Mouse (Mus musculus): ENCODE measurements around the gene Nod1.

Nod1 gene

GRCm38 (mm10) chr6:54941149-54941548, 31.3 kb downstream of the Nod1 start:
- DNase-seq (ENCODE audit: extremely low spot score, low spot score) = no peak

GRCm38 (mm10) chr6:54940126-54940525, 32.3 kb downstream of the Nod1 start:
- DNase-seq (ENCODE audit: extremely low spot score, low spot score) = no peak

- DNase-seq (ENCODE audit: extremely low spot score, low spot score) = no peak
These were observed 32.8 kb downstream of the Nod1 start for GRCm38 (mm10) chr6:54939631-54940030.

- no peak for DNase-seq (ENCODE audit: extremely low spot score, low spot score)
These were observed 35.9 kb downstream of the Nod1 start for GRCm38 (mm10) chr6:54936496-54936895.

- no peak for DNase-seq (ENCODE audit: extremely low spot score, low spot score)
These were observed 37.5 kb downstream of the Nod1 start for GRCm38 (mm10) chr6:54934930-54935329.

- no peak for DNase-seq (ENCODE audit: extremely low spot score, low spot score)
These were observed 38.1 kb downstream of the Nod1 start for GRCm38 (mm10) chr6:54934313-54934712.

- no peak for DNase-seq (ENCODE audit: extremely low spot score, low spot score)
These were observed 38.5 kb downstream of the Nod1 start for GRCm38 (mm10) chr6:54933866-54934265.

- DNase-seq (ENCODE audit: extremely low spot score, low spot score) = no peak
These were observed 39.2 kb downstream of the Nod1 start for GRCm38 (mm10) chr6:54933216-54933615.

- DNase-seq (ENCODE audit: extremely low spot score, low spot score) = no peak
These were observed 39.9 kb downstream of the Nod1 start for GRCm38 (mm10) chr6:54932526-54932925.

GRCm38 (mm10) chr6:54931641-54932040, 40.8 kb downstream of the Nod1 start:
- no peak for DNase-seq (ENCODE audit: extremely low spot score, low spot score)

GRCm38 (mm10) chr6:54927946-54928345, 44.5 kb downstream of the Nod1 start:
- DNase-seq (ENCODE audit: extremely low spot score, low spot score) = no peak

GRCm38 (mm10) chr6:54926899-54927298, 45.5 kb downstream of the Nod1 start:
- no peak for DNase-seq (ENCODE audit: extremely low spot score, low spot score)

GRCm38 (mm10) chr6:54925736-54926440, 46.5 kb downstream of the Nod1 start:
- no peak for DNase-seq (ENCODE audit: extremely low spot score, low spot score)

- DNase-seq (ENCODE audit: extremely low spot score, low spot score) = no peak
These were observed 47.9 kb downstream of the Nod1 start for GRCm38 (mm10) chr6:54924538-54924937.

- DNase-seq (ENCODE audit: extremely low spot score, low spot score) = no peak
These were observed 53.9 kb downstream of the Nod1 start for GRCm38 (mm10) chr6:54918521-54918920.

GRCm38 (mm10) chr6:54917523-54917922, 54.9 kb downstream of the Nod1 start:
- DNase-seq (ENCODE audit: extremely low spot score, low spot score) = peak; percentile 35

- no peak for DNase-seq (ENCODE audit: extremely low spot score, low spot score)
These were observed 55.5 kb downstream of the Nod1 start for GRCm38 (mm10) chr6:54916941-54917340.

GRCm38 (mm10) chr6:54916163-54916562, 56.2 kb downstream of the Nod1 start:
- no peak for DNase-seq (ENCODE audit: extremely low spot score, low spot score)

GRCm38 (mm10) chr6:54914977-54915376, 57.4 kb downstream of the Nod1 start:
- no peak for DNase-seq (ENCODE audit: extremely low spot score, low spot score)

- DNase-seq (ENCODE audit: extremely low spot score, low spot score) = no peak
These were observed 66.1 kb downstream of the Nod1 start for GRCm38 (mm10) chr6:54906053-54907040.

- DNase-seq (ENCODE audit: extremely low spot score, low spot score) = no peak
These were observed 69.9 kb downstream of the Nod1 start for GRCm38 (mm10) chr6:54902547-54902946.

- no peak for DNase-seq (ENCODE audit: extremely low spot score, low spot score)
These were observed 72.2 kb downstream of the Nod1 start for GRCm38 (mm10) chr6:54900256-54900655.
